Mouse (Mus musculus) forelimb bud, embryonic 11.5 days (tissue): ENCODE measurements at regions not wholly inside any gene's neighbourhood (a gene's known extent, or its start where the extent isn't known, plus 50 kb on each side); places are given as distances from the start of the nearest gene placed in this dataset.

Experiments used
- DNase-seq: peaks from one replicate; pipeline ENCODE4 v3.0.0-alpha.2; 2012; ENCODE audit warnings: low read depth, low spot score

DNA sequence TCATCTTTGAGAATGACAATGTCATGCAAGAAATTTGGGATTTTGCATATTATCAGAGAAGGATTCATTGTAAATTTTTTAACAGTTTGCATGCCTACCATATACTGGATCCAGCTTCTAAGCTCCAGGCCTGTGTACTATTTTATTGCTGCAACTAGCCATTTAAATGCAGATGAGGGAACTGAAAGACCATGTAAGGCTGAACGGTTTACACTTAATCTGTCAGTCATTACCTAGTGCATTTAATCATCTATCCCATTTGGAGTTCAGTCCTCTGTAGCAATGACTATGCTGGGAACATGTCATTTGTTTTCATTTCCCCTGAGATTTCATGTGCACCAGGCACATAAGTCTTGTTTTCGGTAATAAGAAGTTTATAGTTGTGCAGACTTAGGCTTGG, 631.8 kb upstream of the Gm21961 start:
- DNase-seq = no peak

DNA sequence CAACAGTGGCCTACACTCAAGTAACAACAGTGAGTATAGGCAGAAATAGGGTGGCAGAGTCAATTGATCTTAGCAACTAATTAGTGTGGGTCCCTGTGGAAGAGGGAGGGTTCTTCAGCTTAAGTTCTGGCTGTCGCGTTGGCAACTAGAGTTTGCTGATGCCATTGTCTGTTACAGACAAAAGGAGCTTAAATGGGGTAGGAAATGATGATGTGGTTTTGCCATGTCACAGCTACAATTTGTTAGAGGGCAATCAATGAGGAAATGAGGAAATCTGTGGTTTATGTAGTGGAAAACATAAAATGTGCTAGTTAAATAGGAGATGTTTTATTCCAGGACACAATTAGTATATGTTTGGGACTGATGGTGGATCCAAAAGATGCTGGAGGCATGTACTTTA, 624.8 kb upstream of the Gm21961 start:
- DNase-seq = no peak

DNA sequence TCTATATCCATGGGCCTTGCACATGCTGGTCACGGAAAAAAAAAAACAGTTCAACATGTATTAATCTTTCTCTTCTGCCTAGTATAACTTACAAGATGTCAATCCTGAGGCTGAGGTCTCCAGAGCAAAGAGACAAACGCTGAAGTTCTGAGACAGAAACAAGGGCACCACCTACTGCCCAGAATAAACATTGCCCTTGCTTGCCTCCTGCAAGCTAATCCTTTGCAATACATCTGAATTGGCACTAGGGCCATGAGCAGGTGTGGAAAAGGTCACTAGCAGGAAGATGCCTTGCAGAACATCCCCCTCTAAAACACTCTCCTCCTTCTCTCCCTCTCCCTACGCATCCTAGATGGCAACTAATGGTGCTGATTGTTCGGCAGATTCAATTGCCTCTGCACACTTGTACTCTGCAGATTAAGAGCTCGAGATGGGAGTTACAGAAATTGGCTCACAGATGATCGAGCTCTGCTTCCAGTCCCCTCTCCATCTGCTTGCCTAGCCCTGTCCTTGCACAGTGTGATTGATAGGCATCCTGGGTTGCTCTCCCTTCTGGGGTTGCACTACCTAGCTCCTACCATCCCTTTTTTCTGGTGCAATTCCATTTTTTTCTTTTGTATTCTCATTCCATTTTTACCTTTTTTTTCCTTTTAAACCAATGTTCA, 622.9 kb upstream of the Gm21961 start:
- peak; percentile 62 for DNase-seq

GRCm38 (mm10) chr15:65632440-65632839, 617.7 kb upstream of the Gm21961 start:
- DNase-seq = no peak

- no peak for DNase-seq
These were observed 615.8 kb upstream of the Gm21961 start for GRCm38 (mm10) chr15:65630476-65630875.

- no peak for DNase-seq
These were observed 578.2 kb upstream of the Gm21961 start for GRCm38 (mm10) chr15:65592718-65593477.

DNA sequence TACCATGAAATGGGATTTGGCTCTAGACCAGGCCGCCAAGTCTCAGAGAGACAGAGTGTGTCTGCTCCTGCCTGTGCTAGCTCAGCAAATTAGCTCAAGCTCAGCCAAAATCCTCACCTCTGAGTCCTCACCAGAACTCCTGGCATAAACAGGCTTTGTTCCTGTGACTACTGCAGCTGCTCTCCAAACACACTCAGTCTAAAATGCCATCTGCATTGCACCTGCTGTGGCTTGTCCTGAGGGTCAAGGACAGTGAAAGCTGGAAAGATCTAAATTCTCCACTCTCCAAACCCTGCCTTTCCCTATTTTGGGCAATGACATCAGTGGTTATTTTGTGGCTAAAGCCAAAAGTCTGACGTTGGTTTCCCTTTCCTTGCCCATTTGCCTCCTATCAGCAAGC, 570.9 kb upstream of the Gm21961 start:
- DNase-seq = no peak

GRCm38 (mm10) chr15:65579353-65579752, 564.6 kb upstream of the Gm21961 start:
- no peak for DNase-seq

DNA sequence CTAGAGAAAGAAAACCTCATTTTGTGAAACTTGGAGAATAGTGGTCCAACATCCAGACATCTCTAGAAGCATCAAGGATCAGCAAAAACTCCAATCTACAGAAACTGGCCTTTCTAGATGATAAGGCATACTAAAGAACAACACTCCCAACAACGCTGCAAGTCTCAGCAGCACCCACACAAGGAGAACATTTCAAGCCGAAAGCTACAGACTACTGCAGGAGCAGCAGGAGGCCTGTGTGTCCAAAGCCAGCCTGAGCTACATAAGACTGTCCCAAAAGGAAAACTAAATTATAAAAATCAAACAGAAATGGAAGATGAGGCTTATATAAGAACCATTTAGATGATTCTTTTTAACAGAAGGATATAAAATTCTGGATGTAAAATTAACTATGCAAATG, 553.2 kb upstream of the Gm21961 start:
- DNase-seq = no peak

DNA sequence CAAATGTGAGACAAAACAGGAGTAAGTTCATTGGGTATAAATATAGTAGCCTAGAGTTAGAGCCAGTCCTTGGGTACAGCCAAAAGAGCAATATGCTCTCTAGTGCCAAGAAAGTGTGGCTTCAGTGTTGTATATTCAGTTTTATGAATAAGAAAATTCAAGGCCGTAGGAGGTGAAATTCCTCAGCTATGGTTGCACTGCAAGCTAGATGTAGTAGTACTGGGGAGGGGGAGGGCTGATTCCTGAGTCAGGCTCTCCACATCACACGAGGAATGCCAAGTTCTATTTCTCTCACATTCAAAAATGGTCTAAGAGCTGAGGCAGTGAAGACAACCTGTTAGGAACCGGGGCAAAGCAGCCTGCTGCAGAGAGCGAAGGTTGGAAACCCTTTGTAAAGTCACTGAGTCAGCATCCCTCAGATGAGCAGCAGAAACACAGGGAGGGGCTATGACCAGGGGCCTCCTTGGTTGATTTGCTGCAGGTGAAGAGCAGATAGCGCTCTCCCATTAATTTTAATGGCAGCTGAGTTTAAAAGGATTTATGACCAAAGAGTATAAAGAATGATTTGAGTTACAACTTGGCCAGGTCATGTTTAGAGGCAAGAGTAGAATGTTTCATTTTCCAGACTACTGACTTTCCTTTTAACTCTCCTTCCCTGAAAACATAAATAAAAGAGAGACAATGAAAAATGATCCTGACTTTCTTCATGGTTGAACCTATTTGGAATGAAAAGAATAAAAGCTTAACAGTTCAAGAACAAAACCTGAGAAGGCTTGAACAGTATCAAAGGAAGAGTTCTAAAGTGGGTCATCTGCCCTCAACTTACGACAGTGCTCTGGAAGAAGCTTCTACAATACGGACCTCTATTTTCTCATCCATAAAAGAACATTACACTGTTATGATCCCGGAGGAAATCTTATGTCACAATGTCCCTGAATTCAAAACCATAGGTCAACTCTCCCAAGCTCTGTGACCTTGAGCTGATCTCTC, 543.4 kb upstream of the Gm21961 start:
- DNase-seq = no peak

GRCm38 (mm10) chr15:65549046-65549445, 534.3 kb upstream of the Gm21961 start:
- DNase-seq = no peak

GRCm38 (mm10) chr15:65535606-65536005, 520.9 kb upstream of the Gm21961 start:
- no peak for DNase-seq

DNA sequence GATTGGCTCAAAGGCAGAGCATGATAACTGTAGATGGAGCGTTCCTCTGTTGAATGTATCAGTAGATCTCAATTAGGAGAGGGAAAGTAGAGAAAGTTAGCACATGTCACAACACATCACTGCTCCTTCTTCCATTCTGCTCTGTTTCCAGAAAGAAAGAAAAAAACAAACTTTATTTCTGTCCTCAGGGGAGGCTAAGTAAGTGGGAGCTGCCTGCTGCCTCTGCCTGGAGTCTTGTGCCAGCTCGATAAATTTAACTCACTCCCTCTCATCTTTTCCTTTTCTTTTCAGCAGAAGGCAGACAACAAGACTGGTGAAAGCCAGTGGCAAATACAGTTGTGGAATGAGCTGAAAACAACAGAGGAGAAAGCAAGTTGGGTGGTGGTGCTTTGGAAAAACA, 517.5 kb upstream of the Gm21961 start:
- DNase-seq = no peak

- DNase-seq = no peak
These were observed 488.0 kb upstream of the Gm21961 start for GRCm38 (mm10) chr15:65502656-65503055.

- no peak for DNase-seq
These were observed 464.2 kb upstream of the Gm21961 start for GRCm38 (mm10) chr15:65478940-65479339.

DNA sequence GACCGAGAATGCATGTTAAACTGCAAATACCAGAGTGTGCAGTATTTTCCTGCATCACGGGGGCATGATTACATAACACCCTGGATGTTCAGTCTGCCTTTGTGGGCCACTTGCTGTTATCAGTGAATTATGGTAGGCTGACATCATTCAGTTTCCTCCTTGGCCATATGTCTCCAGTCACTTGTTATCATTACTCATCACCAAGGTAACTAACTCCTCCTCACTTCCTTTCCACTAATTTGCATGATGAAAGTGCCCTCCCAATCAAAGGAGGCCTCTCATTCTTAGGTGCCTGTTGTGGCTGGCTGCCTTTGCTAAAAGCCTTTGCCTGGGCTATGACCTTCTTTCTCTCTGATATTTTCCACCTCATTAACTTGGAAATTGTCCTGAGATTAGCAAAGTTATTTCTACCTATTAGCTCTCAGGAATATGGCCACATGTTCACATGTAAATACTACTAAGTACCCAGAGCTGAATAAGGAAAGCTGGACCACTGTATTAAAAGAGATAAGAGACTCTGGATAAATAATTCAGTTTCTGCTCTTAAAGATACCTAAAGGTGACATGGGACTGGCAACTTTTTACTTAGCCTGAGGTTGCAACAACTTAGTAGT, 440.6 kb upstream of the Gm21961 start:
- DNase-seq = no peak

DNA sequence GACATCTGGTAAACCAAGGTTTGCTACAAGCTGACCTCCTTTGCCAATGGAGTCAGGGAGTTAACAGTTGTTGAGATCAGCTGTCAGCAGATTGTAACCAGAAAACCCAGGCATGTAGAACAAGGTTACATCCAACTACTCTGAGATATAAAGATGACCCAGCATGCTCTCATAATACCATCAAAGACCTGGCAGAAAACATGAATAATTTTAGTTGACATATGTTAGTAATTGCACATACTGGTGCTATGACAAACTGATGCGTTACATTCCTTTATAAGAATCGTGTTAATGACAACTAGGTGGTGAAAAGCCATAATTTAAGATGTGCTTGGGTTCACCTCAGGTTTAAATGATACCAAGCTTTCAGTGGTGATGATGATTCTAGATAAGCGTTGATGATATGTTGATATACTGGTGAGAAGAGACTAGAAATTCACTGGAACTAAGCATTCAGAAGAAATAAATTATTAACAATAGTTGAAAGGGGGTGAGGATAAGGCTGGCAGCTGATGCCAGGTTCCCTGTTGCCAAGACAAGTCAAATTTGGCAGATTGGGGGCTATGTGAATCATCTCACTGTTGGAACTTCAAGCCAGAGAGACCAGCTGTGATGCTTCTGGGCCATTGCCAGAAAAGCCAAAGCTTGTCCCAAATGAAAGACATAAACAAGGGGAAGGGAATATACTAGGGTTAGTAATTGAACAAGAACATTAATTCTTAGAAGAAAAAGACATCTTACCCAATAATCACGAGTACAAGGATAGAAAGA, 437.7 kb upstream of the Gm21961 start:
- no peak for DNase-seq

DNA sequence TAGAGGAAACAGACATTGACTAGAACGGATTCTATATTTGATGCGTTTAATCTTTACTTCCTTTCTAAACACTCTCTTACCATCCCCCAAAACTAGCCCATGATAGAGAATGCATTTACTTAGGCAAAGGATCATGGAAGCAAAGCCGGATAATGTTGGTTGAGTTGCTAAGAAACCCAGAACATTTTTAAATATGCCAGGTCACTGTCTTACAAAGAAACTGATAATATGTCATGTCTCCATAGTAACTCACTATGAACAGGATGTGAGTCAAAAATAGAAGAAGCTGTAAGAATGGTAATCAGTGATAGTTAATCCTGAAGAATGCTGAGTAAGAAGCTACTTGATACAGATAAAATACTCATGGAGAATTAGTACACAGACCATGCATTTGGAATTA, 405.0 kb upstream of the Gm21961 start:
- DNase-seq = no peak
